Mouse (Mus musculus): ENCODE measurements at regions not wholly inside any gene's neighbourhood (a gene's known extent, or its start where the extent isn't known, plus 50 kb on each side); places are given as distances from the start of the nearest gene placed in this dataset.

GRCm38 (mm10) chr12:77986738-77987137, 207.3 kb upstream of the Gm6657 start:
- DNase-seq: no peak

GRCm38 (mm10) chr12:77989766-77990165, 204.3 kb upstream of the Gm6657 start:
- no peak for DNase-seq

- DNase-seq: no peak
Observed at GRCm38 (mm10) chr12:77991627-77992026, 202.4 kb upstream of the Gm6657 start.

GRCm38 (mm10) chr12:77994176-77994575, 199.9 kb upstream of the Gm6657 start:
- no peak for DNase-seq

DNA sequence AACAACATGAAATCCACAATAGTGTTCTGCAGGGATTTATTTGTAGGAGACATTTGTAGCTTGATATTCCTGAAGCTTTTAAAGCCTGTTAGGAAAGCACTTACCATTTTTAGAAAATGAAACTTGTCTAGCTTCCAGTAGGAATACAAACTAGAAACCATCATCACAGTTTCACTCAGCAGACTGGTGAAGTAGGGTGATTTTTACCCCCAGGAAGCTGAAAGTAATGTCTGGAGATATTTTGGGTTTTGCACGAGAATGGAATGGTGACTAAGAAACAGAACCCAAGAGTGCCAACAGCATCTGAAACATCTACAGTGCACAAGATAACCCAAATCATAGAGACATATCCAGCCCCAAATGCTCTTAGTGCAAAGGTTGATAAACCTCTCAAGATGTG, 196.1 kb upstream of the Gm6657 start:
- DNase-seq: no peak

- DNase-seq: no peak
Observed at GRCm38 (mm10) chr12:78000401-78000800, 193.6 kb upstream of the Gm6657 start.

GRCm38 (mm10) chr12:78001846-78002245, 192.2 kb upstream of the Gm6657 start:
- DNase-seq: no peak

GRCm38 (mm10) chr12:78033766-78034165, 160.3 kb upstream of the Gm6657 start:
- no peak for DNase-seq

DNA sequence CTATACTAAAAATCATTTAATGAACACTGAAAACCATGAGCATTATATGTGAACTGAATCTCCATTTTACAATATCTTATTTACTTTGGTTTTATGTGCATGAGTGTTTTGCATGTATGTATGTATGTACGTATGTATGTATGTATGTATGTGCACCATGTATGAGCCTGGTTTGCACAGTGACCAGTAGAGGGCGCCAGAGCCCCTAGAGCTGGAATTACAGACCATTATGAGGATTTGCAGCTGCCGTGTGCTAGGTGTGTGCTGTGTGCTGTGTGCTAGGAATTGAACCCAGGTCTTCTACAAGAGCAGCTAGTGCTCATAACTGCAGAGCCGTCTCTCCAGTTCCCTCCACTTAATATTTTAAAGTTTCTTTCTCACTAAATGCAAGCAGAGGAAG, 147.5 kb upstream of the Gm6657 start:
- no peak for DNase-seq

DNA sequence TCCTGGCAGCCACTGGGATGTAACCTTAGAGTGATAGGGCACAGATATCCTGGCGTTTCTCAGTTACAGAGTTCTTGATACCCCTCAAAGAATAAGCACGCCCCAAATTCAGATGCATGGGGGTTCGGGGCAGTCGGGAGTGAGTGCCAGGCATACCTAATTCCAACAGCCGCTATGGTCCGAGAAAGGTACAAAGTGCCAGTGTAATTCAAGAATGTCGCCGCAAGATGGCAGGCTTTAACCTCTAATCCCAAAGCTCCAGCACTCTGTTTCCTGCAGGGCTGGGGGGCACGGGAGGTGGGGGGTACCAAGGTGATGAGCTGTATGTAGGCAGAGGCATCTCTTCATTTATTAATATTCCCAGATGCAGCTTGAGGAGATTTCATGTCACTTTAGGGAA, 138.1 kb upstream of the Gm6657 start:
- DNase-seq: peak; percentile 32 to 37

DNA sequence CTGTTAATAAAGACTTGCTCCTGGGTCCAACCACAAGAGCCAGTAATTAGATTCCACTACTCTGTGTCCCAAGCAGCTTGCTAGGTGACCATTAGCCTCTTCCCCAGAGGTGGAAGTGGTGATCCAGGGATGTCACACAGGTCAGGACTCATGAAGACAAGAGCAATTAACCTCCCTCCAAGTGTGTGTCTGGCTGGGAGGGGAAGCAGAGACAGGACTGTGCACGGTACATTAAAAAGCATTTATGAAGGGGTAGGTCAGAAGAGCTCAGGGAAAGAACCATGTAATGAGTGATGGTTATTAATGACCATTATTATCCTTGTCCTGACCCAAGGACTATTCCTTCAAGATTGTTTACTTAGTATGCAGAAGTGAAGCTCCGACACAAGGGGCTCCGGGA, 136.9 kb upstream of the Gm6657 start:
- DNase-seq: no peak

- no peak for DNase-seq
Observed at GRCm38 (mm10) chr12:78059965-78060364, 134.1 kb upstream of the Gm6657 start.

DNA sequence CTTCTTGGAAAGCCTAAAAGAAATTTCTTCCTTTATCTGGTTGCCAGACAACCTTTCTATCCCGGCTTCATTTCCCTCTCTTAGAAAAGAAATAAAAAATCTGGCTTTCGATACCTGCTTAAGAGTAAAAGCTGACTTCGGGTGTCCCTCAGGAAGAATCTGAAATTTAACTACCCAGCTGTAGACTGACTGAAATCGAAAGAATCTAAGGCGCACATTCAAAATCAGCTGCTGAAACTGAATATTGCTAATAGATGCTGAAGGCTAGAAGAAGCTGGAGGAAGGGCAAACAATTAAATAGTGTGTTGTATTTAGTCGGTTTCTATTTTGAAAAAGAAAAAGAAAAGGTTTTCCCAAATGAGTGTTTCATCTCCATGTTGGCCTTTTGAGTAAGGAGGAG, 128.0 kb upstream of the Gm6657 start:
- no peak for DNase-seq

DNA sequence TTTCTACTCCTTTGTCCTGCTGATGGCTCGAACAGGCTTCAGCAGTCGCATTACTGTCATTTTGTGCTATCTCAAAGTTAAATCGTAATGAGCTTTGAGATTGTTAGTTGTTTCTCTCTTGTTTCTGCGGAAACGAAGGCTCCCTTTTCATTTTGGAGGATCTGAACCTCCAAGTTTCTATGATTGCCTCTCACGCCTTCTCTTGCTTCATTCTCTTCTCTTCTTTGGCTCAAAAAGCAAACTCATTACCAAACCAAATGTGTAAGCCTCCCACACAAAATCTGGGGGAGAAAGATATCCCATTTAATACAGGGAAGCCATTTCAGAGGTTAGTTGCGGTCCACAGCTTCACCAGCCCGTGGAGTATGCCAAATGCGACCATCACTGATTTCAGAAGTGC, 121.1 kb upstream of the Gm6657 start:
- no peak for DNase-seq

DNA sequence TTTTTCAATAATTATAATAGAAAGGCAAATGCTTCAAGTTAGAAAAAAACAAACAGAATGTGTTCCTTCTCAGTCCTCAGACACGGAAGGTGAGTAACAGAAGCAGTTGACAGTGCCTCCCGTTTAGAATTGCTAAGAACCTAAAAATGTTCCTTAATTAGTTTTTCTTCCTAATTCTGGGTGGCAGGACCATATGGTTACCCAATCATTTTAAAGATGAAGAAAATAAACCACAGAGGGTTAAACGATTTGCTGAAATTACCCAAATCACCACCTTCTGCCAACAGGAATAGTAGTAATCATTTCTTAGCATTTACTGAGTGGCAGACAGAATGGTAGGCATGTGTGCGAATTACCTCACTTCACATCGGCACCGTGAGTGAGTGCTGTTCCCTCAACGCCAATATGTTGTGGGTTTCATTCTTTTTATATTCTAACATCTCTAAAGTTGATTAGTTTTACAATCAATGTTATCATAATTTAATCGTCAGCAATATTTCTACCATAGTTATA, 119.7 kb upstream of the Gm6657 start:
- no peak for DNase-seq

GRCm38 (mm10) chr12:78077285-78077684, 116.8 kb upstream of the Gm6657 start:
- DNase-seq: no peak

DNA sequence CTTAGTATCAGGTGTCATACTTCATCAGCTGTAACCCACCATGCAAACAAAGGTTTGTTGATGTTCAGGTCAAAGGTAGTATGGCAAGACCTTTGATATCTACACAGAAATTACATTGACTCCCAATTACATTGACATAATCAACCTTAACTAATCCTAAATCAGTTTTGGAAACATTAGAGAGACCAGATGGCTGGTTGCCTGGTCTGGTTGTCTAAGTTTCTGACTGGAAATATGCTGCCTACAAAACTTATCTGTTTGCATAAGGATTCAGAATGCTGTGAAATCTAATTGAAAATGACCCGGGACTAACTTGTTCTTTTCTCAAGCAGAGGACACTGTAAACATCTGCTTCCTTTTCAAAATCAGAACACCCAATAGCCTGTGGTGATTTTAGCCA, 111.9 kb upstream of the Gm6657 start:
- no peak for DNase-seq

DNA sequence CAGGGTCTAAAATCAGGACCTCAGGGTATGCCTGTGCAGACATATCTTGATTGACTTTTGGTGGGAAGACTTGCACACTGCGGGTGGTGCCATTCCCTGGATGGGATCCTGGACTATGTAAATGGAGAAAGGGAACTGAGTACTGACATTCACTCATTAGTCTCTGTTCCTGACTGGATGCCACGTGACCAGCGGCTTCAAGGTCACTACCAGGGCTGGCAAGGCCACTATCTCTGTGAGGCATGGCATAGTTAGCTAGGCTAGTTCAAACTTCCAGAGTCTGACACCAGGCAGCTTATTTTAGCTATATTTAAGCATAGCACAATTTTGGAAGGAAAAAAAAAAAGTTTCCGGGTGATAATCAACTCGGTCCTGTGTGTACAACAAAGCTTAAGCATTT, 108.0 kb upstream of the Gm6657 start:
- peak; percentile 55 to 65 for DNase-seq

GRCm38 (mm10) chr12:78087921-78088320, 106.1 kb upstream of the Gm6657 start:
- peak; percentile 5 to 8 for DNase-seq

DNA sequence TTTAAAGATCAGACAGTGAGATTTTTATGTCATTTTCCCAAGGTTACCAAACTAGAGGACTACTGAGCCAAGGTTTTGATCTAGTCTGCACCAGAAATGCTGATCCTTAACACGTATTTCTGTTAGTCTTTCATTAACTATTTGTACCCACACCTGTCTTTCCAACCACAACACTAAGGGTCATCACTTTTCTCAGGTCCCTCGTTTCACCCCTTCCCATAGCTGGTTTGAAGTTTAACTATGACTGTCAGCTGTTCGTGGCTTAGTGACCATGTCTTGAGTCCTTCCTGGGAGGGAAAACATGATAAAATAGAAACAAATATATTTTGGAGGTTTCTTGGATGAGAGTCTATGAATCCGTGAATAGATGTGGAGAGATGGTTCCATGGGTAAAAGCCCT, 99.6 kb upstream of the Gm6657 start:
- no peak for DNase-seq

DNA sequence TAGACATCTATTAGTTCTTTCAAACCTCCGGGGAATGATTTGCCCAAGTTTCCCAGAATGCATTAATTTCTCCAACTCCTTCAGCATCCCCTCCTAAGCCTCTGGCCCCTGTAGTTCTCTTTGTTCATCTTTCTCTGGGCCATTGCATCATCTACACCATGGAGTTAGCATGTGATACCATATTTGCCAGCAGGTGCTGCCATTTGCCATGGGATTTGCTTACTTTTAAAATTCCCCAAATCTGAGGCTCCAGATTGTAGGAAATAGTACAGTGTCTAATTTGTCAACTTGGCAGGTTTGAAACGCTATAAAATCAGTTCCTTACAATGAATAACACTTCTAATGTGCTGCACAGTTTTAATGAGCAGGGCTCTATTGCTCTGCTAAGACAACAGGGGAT, 98.7 kb upstream of the Gm6657 start:
- no peak for DNase-seq

DNA sequence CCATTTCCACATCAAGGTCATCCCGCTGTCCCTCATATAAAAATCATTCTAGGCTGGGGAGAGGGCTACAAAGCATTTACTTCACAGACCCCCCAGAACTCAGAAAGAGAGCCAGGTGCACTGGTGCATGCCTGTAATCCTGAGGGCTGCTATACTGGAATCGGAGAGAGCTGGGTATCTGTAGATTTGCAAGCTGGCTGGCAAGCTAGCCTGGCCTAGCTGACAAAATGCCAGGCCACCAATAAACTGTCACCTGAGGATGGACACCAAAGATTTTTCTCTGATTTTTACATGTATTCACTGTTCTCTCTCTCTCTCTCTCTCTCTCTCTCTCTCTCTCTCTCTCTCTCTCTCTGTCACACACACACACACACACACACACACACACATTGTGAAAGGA, 98.1 kb upstream of the Gm6657 start:
- DNase-seq: no peak

- no peak for DNase-seq
Observed at GRCm38 (mm10) chr12:78097119-78097518, 96.9 kb upstream of the Gm6657 start.

- DNase-seq: no peak
Observed at GRCm38 (mm10) chr12:78097692-78098091, 96.3 kb upstream of the Gm6657 start.

DNA sequence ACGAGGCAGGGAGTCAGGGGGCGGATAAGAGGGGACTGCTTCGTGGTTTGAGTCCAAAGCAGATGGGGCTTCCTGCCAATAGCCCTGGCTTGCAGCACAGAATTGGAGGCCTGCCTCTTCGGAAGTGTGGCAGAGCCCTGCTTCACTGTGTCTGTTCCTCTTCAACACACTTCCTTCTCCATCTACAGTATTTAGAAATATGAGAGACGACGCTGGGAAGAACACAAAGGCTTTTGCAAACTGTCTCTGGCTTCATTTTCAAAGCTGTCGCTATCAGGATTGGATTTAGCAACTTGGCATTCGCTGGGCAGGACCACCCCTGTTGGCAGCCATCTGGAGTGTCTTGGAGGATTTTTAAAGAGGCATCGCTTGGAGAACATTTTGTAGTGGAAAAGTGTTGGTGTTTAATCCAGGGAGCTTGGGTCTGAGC, 95.3 kb upstream of the Gm6657 start:
- no peak for DNase-seq
